Mouse (Mus musculus): ENCODE measurements around the gene Tbc1d8.

- TF ChIP-seq CTCF (IDR thresholded peaks at IDR 0.05; ENCODE audit: borderline replicate concordance, control insufficient read depth, extremely low read depth, insufficient read depth, low read length, poor library complexity) (no peak), POLR2A (IDR thresholded peaks at IDR 0.05; ENCODE audit: control insufficient read depth, extremely low read depth, insufficient read depth, low read length, poor library complexity) (no peak)
Measured at GRCm38 (mm10) chr1:39528319-39528718, 49.8 kb upstream of the Tbc1d8 start.

Data from thymus, adult 2 months (tissue).